Mouse (Mus musculus) CH12.LX (cell line): Measurements from ENCODE around the gene Cdc42bpa.
A peak's percentile ranks its signal among the peaks of the same experiment; 100 is the strongest.

Source experiments
- CHD2 ChIP-seq: IDR thresholded peaks from 2 replicates; pipeline ENCODE4 v1.6.1; 2011; ENCODE audit warnings: low read length, improper control_type of control experiment
- CTCF ChIP-seq, 2 experiments: IDR thresholded peaks in 1 of 2; conservative IDR thresholded peaks in 1 of 2; 2 replicates each; pipeline ENCODE4 v1.5.1; 2011 to 2012; ENCODE audit warnings: low read depth in 2 of 2, low read length in 2 of 2, improper control_type of control experiment in 1 of 2, inconsistent platforms in 1 of 2, mild to moderate bottlenecking in 1 of 2, moderate library complexity in 1 of 2
- MAX ChIP-seq: IDR thresholded peaks from 2 replicates; pipeline ENCODE4 v1.6.1; 2011; ENCODE audit warnings: low read length, improper control_type of control experiment
- MYC ChIP-seq: IDR thresholded peaks from 2 replicates; pipeline ENCODE4 v1.6.1; 2011; ENCODE audit warnings: low read depth, mild to moderate bottlenecking, improper control_type of control experiment, low read length
- POLR2A ChIP-seq: IDR thresholded peaks from 2 replicates; pipeline ENCODE4 v1.6.1; 2011; ENCODE audit warnings: low read depth, mild to moderate bottlenecking, improper control_type of control experiment, low read length
- POLR2AphosphoS2 ChIP-seq: IDR thresholded peaks from 2 replicates; pipeline ENCODE4 v1.6.1; 2011; ENCODE audit warnings: low read depth, low read length, improper control_type of control experiment
- USF1 ChIP-seq: IDR thresholded peaks from 2 replicates; pipeline ENCODE4 v1.6.1; 2014; ENCODE audit warnings: low read depth, mild to moderate bottlenecking, inconsistent platforms, low read length, improper control_type of control experiment
- USF2 ChIP-seq: conservative IDR thresholded peaks from 2 replicates; pipeline ENCODE4 v1.6.1; 2011; ENCODE audit warnings: low read depth, low read length, improper control_type of control experiment

DNA sequence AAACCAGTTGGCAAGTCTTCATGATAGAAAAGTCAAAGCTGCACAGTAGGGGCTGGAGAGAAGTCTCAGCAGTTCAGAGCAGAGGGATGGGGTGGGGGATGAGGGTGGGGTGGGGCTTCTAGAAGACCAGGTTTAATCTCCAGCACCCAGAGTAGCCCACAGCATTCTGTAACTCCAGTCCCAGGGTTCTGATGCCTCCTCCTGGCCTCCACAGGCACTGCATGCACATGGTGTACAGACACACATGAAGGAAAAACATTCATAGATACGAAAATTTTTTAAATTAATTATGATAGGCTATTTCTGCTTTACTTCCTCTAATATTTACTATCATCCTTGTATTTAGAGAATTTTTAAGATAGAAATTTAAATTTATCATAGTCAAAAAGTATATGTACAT is 156.3 kb downstream of the Cdc42bpa start:
- TF ChIP-seq CTCF (conservative IDR thresholded peaks at IDR 0.05 in 1 of 2, IDR thresholded peaks at IDR 0.05 in 1 of 2; ENCODE audit: low read depth in 2 of 2, low read length in 2 of 2) (peak in 1 of 2 experiments; percentile 72; a peak in 2 of 4 replicates), USF2 (no peak), POLR2A (no peak), MYC (no peak), USF1 (no peak), MAX (no peak), POLR2AphosphoS2 (no peak), CHD2 (no peak)
